Mouse (Mus musculus): ENCODE measurements around the gene 9930111J21Rik2.
"Not testable (repeated sequence)": the region's sequence is repeated elsewhere in the genome, so short reads cannot be mapped to it uniquely, and the experiment has no call there.

9930111J21Rik2 gene

GRCm38 (mm10) chr11:49077012-49077411 lies 26.0 kb upstream of the 9930111J21Rik2 start:
- no peak for DNase-seq (ENCODE audit: low read depth, low spot score)

GRCm38 (mm10) chr11:49076001-49076757 lies 25.1 kb upstream of the 9930111J21Rik2 start, which contains the start of gene Ifi47:
Gene Ifi47 (plus strand): TSS chr11:49076587.
- DNase-seq (ENCODE audit: low read depth, low spot score): not testable (repeated sequence)

- no peak for DNase-seq (ENCODE audit: low read depth, low spot score)
These were observed 17.3 kb upstream of the 9930111J21Rik2 start for GRCm38 (mm10) chr11:49068358-49068757.

- not testable (repeated sequence) for DNase-seq (ENCODE audit: low read depth, low spot score)
These were observed 12.8 kb upstream of the 9930111J21Rik2 start, which contains the start of gene Tgtp2 for GRCm38 (mm10) chr11:49063713-49064469. Gene Tgtp2 (minus strand): TSS chr11:49064206.

- DNase-seq (ENCODE audit: low read depth, low spot score): not testable (repeated sequence)
These were observed 10.8 kb upstream of the 9930111J21Rik2 start for GRCm38 (mm10) chr11:49061865-49062264.

GRCm38 (mm10) chr11:49060061-49060460 lies 9.0 kb upstream of the 9930111J21Rik2 start:
- DNase-seq (ENCODE audit: low read depth, low spot score): not testable (repeated sequence)

- not testable (repeated sequence) for DNase-seq (ENCODE audit: low read depth, low spot score)
These were observed 852 bp upstream of the 9930111J21Rik2 start for GRCm38 (mm10) chr11:49051894-49052293.

GRCm38 (mm10) chr11:49050064-49050463 lies 978 bp downstream of the 9930111J21Rik2 start:
- DNase-seq (ENCODE audit: low read depth, low spot score): not testable (repeated sequence)

- not testable (repeated sequence) for DNase-seq (ENCODE audit: low read depth, low spot score)
These were observed 39.0 kb downstream of the 9930111J21Rik2 start for GRCm38 (mm10) chr11:49012074-49012473.

GRCm38 (mm10) chr11:49006785-49007184 lies 44.3 kb downstream of the 9930111J21Rik2 start:
- DNase-seq (ENCODE audit: low read depth, low spot score): not testable (repeated sequence)

GRCm38 (mm10) chr11:49006317-49006716 lies 44.7 kb downstream of the 9930111J21Rik2 start:
- not testable (repeated sequence) for DNase-seq (ENCODE audit: low read depth, low spot score)

GRCm38 (mm10) chr11:49000411-49000810 lies 50.6 kb downstream of the 9930111J21Rik2 start:
- not testable (repeated sequence) for DNase-seq (ENCODE audit: low read depth, low spot score)

- not testable (repeated sequence) for DNase-seq (ENCODE audit: low read depth, low spot score)
These were observed 57.0 kb downstream of the 9930111J21Rik2 start, which contains the start of gene Tgtp1 for GRCm38 (mm10) chr11:48994018-48994417. Gene Tgtp1 (minus strand): TSS chr11:48994172.

- not testable (repeated sequence) for DNase-seq (ENCODE audit: low read depth, low spot score)
These were observed 57.7 kb downstream of the 9930111J21Rik2 start for GRCm38 (mm10) chr11:48993296-48993695.

GRCm38 (mm10) chr11:48991740-48992520 lies 59.1 kb downstream of the 9930111J21Rik2 start, which contains the start of gene Gm12185:
Gene Gm12185 (minus strand): TSS chr11:48992226.
- DNase-seq (ENCODE audit: low read depth, low spot score): not testable (repeated sequence)

- not testable (repeated sequence) for DNase-seq (ENCODE audit: low read depth, low spot score)
These were observed 61.1 kb downstream of the 9930111J21Rik2 start for GRCm38 (mm10) chr11:48989981-48990380.

GRCm38 (mm10) chr11:48988219-48988618 lies 62.8 kb downstream of the 9930111J21Rik2 start:
- not testable (repeated sequence) for DNase-seq (ENCODE audit: low read depth, low spot score)

GRCm38 (mm10) chr11:48982848-48983247 lies 68.2 kb downstream of the 9930111J21Rik2 start:
- DNase-seq (ENCODE audit: low read depth, low spot score): not testable (repeated sequence)

GRCm38 (mm10) chr11:48980052-48980451 lies 71.0 kb downstream of the 9930111J21Rik2 start:
- DNase-seq (ENCODE audit: low read depth, low spot score): not testable (repeated sequence)

- DNase-seq (ENCODE audit: low read depth, low spot score): not testable (repeated sequence)
These were observed 71.8 kb downstream of the 9930111J21Rik2 start, which contains the start of gene 9930111J21Rik1 for GRCm38 (mm10) chr11:48979251-48979650. Gene 9930111J21Rik1 (minus strand): TSS chr11:48979398.
